ENCODE assay signal across 28 mouse cellular contexts in the genomic region with DNA sequence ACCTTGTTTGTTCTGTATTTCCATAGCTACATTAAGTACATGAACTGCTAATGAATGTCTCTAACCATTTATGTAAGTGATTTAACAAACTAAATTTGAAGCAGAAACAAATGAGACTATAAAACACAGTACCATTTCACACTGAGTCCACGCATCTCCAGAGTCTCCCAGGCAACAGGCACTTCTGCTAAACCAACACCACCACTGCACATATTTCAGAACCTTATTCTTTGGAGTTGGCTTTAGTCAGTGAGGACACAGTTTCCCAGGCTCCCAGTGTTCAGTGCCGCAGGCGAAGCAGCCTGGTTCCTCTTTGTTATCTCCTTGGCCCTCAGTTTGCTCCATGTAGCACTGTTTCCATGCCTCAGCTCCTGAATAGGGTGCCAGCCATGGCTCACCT. TPM values are rescaled to one million over a fixed set of nuclear protein-coding genes. Genes with fewer than 3 reads are reported as not detected.
DNase-seq lines count a peak whose midpoint lies in the region; ATAC-seq lines count a peak whose summit lies in the region.
"Had no signal": no experiment of that assay in that cellular context is flagged by ENCODE, and none has a peak within 500 bp of the region (broad histone marks: within the 10 kb centered on the region; RNA-seq: fewer than 3 reads in every experiment).

No protein-coding gene starts in this region.

- no peak overlapping the region for H3K4me3 ChIP-seq in neural tube, embryonic 14.5 days (ENCODE audit: low read depth, low read length)
- H3K4me3 ChIP-seq: forebrain, embryonic 13.5 days; heart, embryonic 12.5 days; limb, embryonic 13.5 days; liver, embryonic 12.5 days; stomach, embryonic 15.5 days had no signal

- WGBS in neural tube, embryonic 14.5 days, result 80% methylated on average over 3 of the region's 3 CpGs

- no peak overlapping the region for H3K9ac ChIP-seq in neural tube, embryonic 14.5 days (replicated peaks; ENCODE audit: low read depth, low read length)
- H3K9ac ChIP-seq: forebrain, embryonic 13.5 days; heart, embryonic 12.5 days; limb, embryonic 13.5 days; liver, embryonic 12.5 days; stomach, embryonic 15.5 days had no signal

- H3K27ac ChIP-seq in neural tube, embryonic 14.5 days (ENCODE audit: low read depth, low read length), result no peak overlapping the region
- H3K27ac ChIP-seq: forebrain, embryonic 13.5 days; hindbrain, postnatal 0 days; limb, embryonic 13.5 days; liver, embryonic 12.5 days; stomach, embryonic 15.5 days had no signal

- no peak overlapping the region for H3K4me2 ChIP-seq in neural tube, embryonic 14.5 days (ENCODE audit: low read depth, low read length)
- H3K4me2 ChIP-seq: forebrain, embryonic 13.5 days; heart, embryonic 12.5 days; limb, embryonic 13.5 days; liver, embryonic 12.5 days; stomach, embryonic 15.5 days had no signal

- intact Hi-C loops in heart, postnatal 25 days (cut with DNase I), result no loop called here

- H3K36me3 ChIP-seq in neural tube, embryonic 14.5 days (ENCODE audit: control insufficient read depth, insufficient read depth, low read length), result peaks cover 13% of the 10 kb centered on the region

- ATAC-seq in neural tube, embryonic 14.5 days (ENCODE audit: low read depth), result peak; percentile 56; the same call in 1 of the 2 replicates
- ATAC-seq: CD4-positive, CD25-positive, alpha-beta regulatory T cell, adult 4 months; forebrain, embryonic 13.5 days; hindbrain, postnatal 0 days; intestine, postnatal 0 days; liver, embryonic 12.5 days had no signal

- no peaks in the 10 kb centered on the region for H3K4me1 ChIP-seq in neural tube, embryonic 14.5 days (ENCODE audit: control insufficient read depth, insufficient read depth, low read length)
- H3K4me1 ChIP-seq: forebrain, embryonic 13.5 days; heart, embryonic 12.5 days; limb, embryonic 13.5 days; liver, embryonic 12.5 days; stomach, embryonic 15.5 days had no signal

- no peaks in the 10 kb centered on the region for H3K27me3 ChIP-seq in neural tube, embryonic 14.5 days (ENCODE audit: control insufficient read depth, insufficient read depth, low read length)
- H3K27me3 ChIP-seq: forebrain, embryonic 13.5 days; heart, embryonic 12.5 days; limb, embryonic 13.5 days; liver, embryonic 12.5 days; stomach, embryonic 15.5 days had no signal

- H3K9me3 ChIP-seq in neural tube, embryonic 14.5 days (ENCODE audit: control insufficient read depth, low read length), result no peaks in the 10 kb centered on the region
- H3K9me3 ChIP-seq: forebrain, embryonic 13.5 days; limb, embryonic 13.5 days; liver, embryonic 12.5 days; stomach, embryonic 15.5 days had no signal

- peak; percentile 70 for DNase-seq in heart, adult 11 months
- no peak for DNase-seq in heart, postnatal 25 days (ENCODE audit: low spot score)
- DNase-seq in layer of hippocampus, adult 9-11 months, result peak; percentile 22
- no peak for DNase-seq in layer of hippocampus, postnatal 10 days (ENCODE audit: low spot score in 2 of 2)
- DNase-seq in right cerebral cortex, adult 18-20 months, result peak; percentile 42
- no peak for DNase-seq in right cerebral cortex, postnatal 4 days
- no peak for DNase-seq in yolk sac, embryonic 10.5 days (ENCODE audit: low spot score)
- DNase-seq: adrenal gland, postnatal 14 days; cerebellum, adult 8-10 months; cerebellum, postnatal 36 days; gastrocnemius, postnatal 14 days; heart, adult 18-20 months; heart, postnatal 10 days; kidney, postnatal 25 days; lung, adult 2 months; lung, postnatal 14 days; midbrain, embryonic 14.5 days; thymus, adult 18-20 months; thymus, postnatal 36 days had no signal

RNA-seq across cellular contexts. Expression of gene Fbxo33, which starts 41.7 kb away (rescaled TPM):
- total RNA-seq in heart, postnatal 25 days (2021), result 1 to 10 TPM; 7.9 to 9.3 TPM
- total RNA-seq in layer of hippocampus, postnatal 10 days (2021), result 10 to 100 TPM; 19.1 to 20.6 TPM
- polyA plus RNA-seq in neural tube, embryonic 14.5 days (2014; fragmentation: Nextera tagmentation; extraction: Ambion mirVana), result 10.2 and 11.1 TPM in 2 replicates

Comparison
In these comparisons a context has a peak if more than half of its experiments do, and no peak if none do; other contexts are left out.
1. DNase-seq: peak in heart, adult 11 months (single experiment), layer of hippocampus, adult 9-11 months (single experiment) and right cerebral cortex, adult 18-20 months (single experiment); none in heart, postnatal 25 days (single experiment), layer of hippocampus, postnatal 10 days (0 of 2), right cerebral cortex, postnatal 4 days (single experiment) and yolk sac, embryonic 10.5 days (single experiment).